Mouse (Mus musculus) testis, adult 2 months (tissue): ENCODE data around the gene Adamts16.

Experiments used
- CTCF ChIP-seq: fragments of 200-500 bp; IDR thresholded peaks from 2 replicates; pipeline ENCODE4 v1.5.1; 2012; ENCODE audit warnings: low read depth, mild to moderate bottlenecking, inconsistent platforms, low read length, moderate library complexity; ENCODE audit not compliant: control insufficient read depth, insufficient read depth, insufficient replicate concordance
- POLR2A ChIP-seq: fragments of 200-500 bp; IDR thresholded peaks from 2 replicates; pipeline ENCODE4 v1.6.1; 2012; ENCODE audit warnings: low read depth, mild to moderate bottlenecking, inconsistent platforms, low read length, moderate library complexity; ENCODE audit not compliant: control insufficient read depth

DNA sequence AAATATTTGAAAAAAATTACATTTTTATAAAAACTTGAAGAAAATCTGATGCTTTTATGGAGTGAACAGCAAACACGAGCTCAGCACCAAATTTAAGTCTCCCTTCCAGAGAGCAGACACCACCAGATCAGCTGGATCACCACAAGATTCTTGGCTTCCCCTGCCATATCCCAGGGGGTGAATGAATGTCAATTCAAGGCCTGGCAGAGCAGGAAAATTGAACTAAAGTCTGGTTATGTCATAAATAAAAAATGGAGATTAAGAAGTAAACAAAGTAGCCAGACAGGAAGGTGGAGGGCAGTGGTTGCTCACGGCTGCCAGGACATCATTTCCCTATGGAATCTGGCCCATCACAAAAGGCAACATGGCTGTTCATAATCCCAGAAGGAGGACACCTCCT, 80.3 kb downstream of the Adamts16 start:
- no peak for TF ChIP-seq CTCF
- no peak for TF ChIP-seq POLR2A
